Mouse (Mus musculus) myocyte (in vitro differentiated cells): Measurements from ENCODE around the gene Kcnmb1.

Experiments used
- CEBPB ChIP-seq: IDR thresholded peaks from 2 replicates; pipeline ENCODE4 v1.6.1; 2011; ENCODE audit warnings: mild to moderate bottlenecking, moderate library complexity; ENCODE audit not compliant: poor library complexity, insufficient read depth, severe bottlenecking
- E2F4 ChIP-seq: IDR thresholded peaks from one replicate; pipeline ENCODE4 v1.6.1; 2011; ENCODE audit warnings: mild to moderate bottlenecking, control low read depth, moderate library complexity; ENCODE audit not compliant: insufficient read depth
- MAX ChIP-seq: IDR thresholded peaks from one replicate; pipeline ENCODE4 v1.6.1; 2011; ENCODE audit warnings: low read depth, mild to moderate bottlenecking, control low read depth
- MYOD1 ChIP-seq, 3 experiments: IDR thresholded peaks; one replicate each; pipeline ENCODE4 v1.6.1; 2011; ENCODE audit warnings: control low read depth in 2 of 3, low read depth in 2 of 3, mild to moderate bottlenecking in 2 of 3, moderate library complexity in 1 of 3; ENCODE audit not compliant: insufficient read length in 2 of 3, control insufficient read depth in 1 of 3
- MYOG ChIP-seq, 3 experiments: IDR thresholded peaks; one replicate each; pipeline ENCODE4 v1.6.1; 2011; ENCODE audit warnings: control low read depth in 2 of 3, low read depth in 2 of 3, mild to moderate bottlenecking in 2 of 3; ENCODE audit not compliant: insufficient read length in 2 of 3, control insufficient read depth in 1 of 3, insufficient read depth in 1 of 3
- POLR2A ChIP-seq: IDR thresholded peaks from one replicate; pipeline ENCODE4 v1.6.1; 2011; ENCODE audit warnings: low read depth, mild to moderate bottlenecking, control low read depth, moderate library complexity; ENCODE audit not compliant: insufficient read length
- POLR2AphosphoS2 ChIP-seq: IDR thresholded peaks from one replicate; pipeline ENCODE4 v1.6.1; 2011; ENCODE audit warnings: low read depth, control low read depth; ENCODE audit not compliant: insufficient read length
- SRF ChIP-seq: IDR thresholded peaks from one replicate; pipeline ENCODE4 v1.6.1; 2011; ENCODE audit warnings: low read depth; ENCODE audit not compliant: control insufficient read depth, insufficient read length
- TCF12 ChIP-seq: IDR thresholded peaks from one replicate; pipeline ENCODE4 v1.6.1; 2011; ENCODE audit warnings: mild to moderate bottlenecking, control low read depth; ENCODE audit not compliant: poor library complexity, insufficient read depth, severe bottlenecking
- TCF3 ChIP-seq: IDR thresholded peaks from one replicate; pipeline ENCODE4 v1.6.1; 2011; ENCODE audit warnings: low read depth, control low read depth; ENCODE audit not compliant: insufficient read length
- USF1 ChIP-seq: IDR thresholded peaks from one replicate; pipeline ENCODE4 v1.6.1; 2011; ENCODE audit warnings: low read depth, mild to moderate bottlenecking, control low read depth, moderate library complexity

- no peak for TF ChIP-seq POLR2A
- no peak for TF ChIP-seq TCF12
- TF ChIP-seq CEBPB = no peak
- TF ChIP-seq MYOG (IDR thresholded peaks at IDR 0.05; ENCODE audit: control insufficient read depth in 1 of 3, insufficient read depth in 1 of 3, insufficient read length in 2 of 3, low read depth in 2 of 3) = no peak
- TF ChIP-seq POLR2AphosphoS2 = no peak
- TF ChIP-seq USF1 = no peak
- TF ChIP-seq MAX = no peak
- no peak for TF ChIP-seq E2F4
- no peak for TF ChIP-seq SRF
- TF ChIP-seq TCF3 = no peak
- no peak for TF ChIP-seq MYOD1 (IDR thresholded peaks at IDR 0.05; ENCODE audit: control insufficient read depth in 1 of 3, insufficient read length in 2 of 3, low read depth in 2 of 3)
These were observed 48.0 kb downstream of the Kcnmb1 start for GRCm38 (mm10) chr11:34010859-34011172.
